Mouse (Mus musculus): ENCODE data around the gene Maob.

Gene Maob

GRCm38 (mm10) chrX:16817261-16817769 is at the start of gene Maob:
TSS of gene Maob (minus strand) at chrX:16817366.
- Histone ChIP-seq H3K4me1 (replicated peaks; ENCODE audit: low read depth, low read length) (no peaks in the 10 kb centered on the region), H3K27me3 (ENCODE audit: insufficient read depth, low read length) (no peaks in the 10 kb centered on the region), H3K4me3 (replicated peaks; ENCODE audit: low read length) (no peak within 1 kb of the TSS), H3K9me3 (ENCODE audit: low read length) (no peaks in the 10 kb centered on the region), H3K36me3 (ENCODE audit: insufficient read depth, low read length) (no peaks in the 10 kb centered on the region)
- TF ChIP-seq CTCF (conservative IDR thresholded peaks at IDR 0.05; ENCODE audit: low read length): no peak
- TF ChIP-seq NANOG (IDR thresholded peaks at IDR 0.05; ENCODE audit: borderline replicate concordance, low read length): no peak
- TF ChIP-seq POU5F1 (IDR thresholded peaks at IDR 0.05; ENCODE audit: borderline replicate concordance, low read length): no peak

- no peaks in the 10 kb centered on the region for H3K27me3 ChIP-seq (ENCODE audit: insufficient read depth, low read length)
- peak; percentile 25 for TF ChIP-seq CTCF (conservative IDR thresholded peaks at IDR 0.05; ENCODE audit: low read length)
- TF ChIP-seq NANOG (IDR thresholded peaks at IDR 0.05; ENCODE audit: borderline replicate concordance, low read length): no peak
- TF ChIP-seq POU5F1 (IDR thresholded peaks at IDR 0.05; ENCODE audit: borderline replicate concordance, low read length): no peak
- no peaks in the 10 kb centered on the region for H3K36me3 ChIP-seq (ENCODE audit: insufficient read depth, low read length)
- H3K9me3 ChIP-seq (ENCODE audit: low read length): no peaks in the 10 kb centered on the region
- no peak overlapping the region for H3K4me3 ChIP-seq (replicated peaks; ENCODE audit: low read length)
- H3K4me1 ChIP-seq (replicated peaks; ENCODE audit: low read depth, low read length): no peaks in the 10 kb centered on the region
These were observed 43.1 kb upstream of the Maob start for GRCm38 (mm10) chrX:16860244-16860643.

- Histone ChIP-seq H3K4me1 (replicated peaks; ENCODE audit: low read depth, low read length) (no peaks in the 10 kb centered on the region), H3K9me3 (ENCODE audit: low read length) (no peaks in the 10 kb centered on the region)
These were observed 28.9 kb upstream of the Maob start for GRCm38 (mm10) chrX:16846034-16846433.

GRCm38 (mm10) chrX:16841443-16841842 is 24.3 kb upstream of the Maob start:
- Histone ChIP-seq H3K4me3 (replicated peaks; ENCODE audit: low read length) (no peak overlapping the region), H3K27me3 (ENCODE audit: insufficient read depth, low read length) (no peaks in the 10 kb centered on the region), H3K36me3 (ENCODE audit: insufficient read depth, low read length) (no peaks in the 10 kb centered on the region), H3K9me3 (ENCODE audit: low read length) (no peaks in the 10 kb centered on the region), H3K4me1 (replicated peaks; ENCODE audit: low read depth, low read length) (no peaks in the 10 kb centered on the region)
- TF ChIP-seq NANOG (IDR thresholded peaks at IDR 0.05; ENCODE audit: borderline replicate concordance, low read length) (no peak), POU5F1 (IDR thresholded peaks at IDR 0.05; ENCODE audit: borderline replicate concordance, low read length) (no peak), CTCF (conservative IDR thresholded peaks at IDR 0.05; ENCODE audit: low read length) (no peak)

More at GRCm38 (mm10) chrX:16846034-16846433, 28.9 kb upstream of the Maob start:
- Histone ChIP-seq H3K27me3 (ENCODE audit: insufficient read depth, low read length) (no peaks in the 10 kb centered on the region), H3K36me3 (ENCODE audit: insufficient read depth, low read length) (no peaks in the 10 kb centered on the region), H3K4me3 (replicated peaks; ENCODE audit: low read length) (no peak overlapping the region)
- TF ChIP-seq NANOG (IDR thresholded peaks at IDR 0.05; ENCODE audit: borderline replicate concordance, low read length): no peak
- no peak for TF ChIP-seq POU5F1 (IDR thresholded peaks at IDR 0.05; ENCODE audit: borderline replicate concordance, low read length)
- no peak for TF ChIP-seq CTCF (conservative IDR thresholded peaks at IDR 0.05; ENCODE audit: low read length)

- TF ChIP-seq CTCF (conservative IDR thresholded peaks at IDR 0.05; ENCODE audit: low read length): no peak
- TF ChIP-seq NANOG (IDR thresholded peaks at IDR 0.05; ENCODE audit: borderline replicate concordance, low read length): no peak
- no peak for TF ChIP-seq POU5F1 (IDR thresholded peaks at IDR 0.05; ENCODE audit: borderline replicate concordance, low read length)
- no peak overlapping the region for H3K4me3 ChIP-seq (replicated peaks; ENCODE audit: low read length)
- no peaks in the 10 kb centered on the region for H3K36me3 ChIP-seq (ENCODE audit: insufficient read depth, low read length)
- H3K9me3 ChIP-seq (ENCODE audit: low read length): no peaks in the 10 kb centered on the region
- H3K4me1 ChIP-seq (replicated peaks; ENCODE audit: low read depth, low read length): no peaks in the 10 kb centered on the region
- no peaks in the 10 kb centered on the region for H3K27me3 ChIP-seq (ENCODE audit: insufficient read depth, low read length)
These were observed 20.1 kb upstream of the Maob start for GRCm38 (mm10) chrX:16837293-16837692.

- H3K36me3 ChIP-seq (ENCODE audit: insufficient read depth, low read length): no peaks in the 10 kb centered on the region
- H3K9me3 ChIP-seq (ENCODE audit: low read length): no peaks in the 10 kb centered on the region
- H3K4me3 ChIP-seq (replicated peaks; ENCODE audit: low read length): no peak overlapping the region
- H3K27me3 ChIP-seq (ENCODE audit: insufficient read depth, low read length): no peaks in the 10 kb centered on the region
- no peak for TF ChIP-seq NANOG (IDR thresholded peaks at IDR 0.05; ENCODE audit: borderline replicate concordance, low read length)
- TF ChIP-seq POU5F1 (IDR thresholded peaks at IDR 0.05; ENCODE audit: borderline replicate concordance, low read length): no peak
- no peak for TF ChIP-seq CTCF (conservative IDR thresholded peaks at IDR 0.05; ENCODE audit: low read length)
- H3K4me1 ChIP-seq (replicated peaks; ENCODE audit: low read depth, low read length): no peaks in the 10 kb centered on the region
These were observed 19.4 kb upstream of the Maob start for GRCm38 (mm10) chrX:16836488-16837082.

GRCm38 (mm10) chrX:16826028-16826427 is 8.9 kb upstream of the Maob start:
- no peaks in the 10 kb centered on the region for H3K9me3 ChIP-seq (ENCODE audit: low read length)
- H3K36me3 ChIP-seq (ENCODE audit: insufficient read depth, low read length): no peaks in the 10 kb centered on the region
- TF ChIP-seq NANOG (IDR thresholded peaks at IDR 0.05; ENCODE audit: borderline replicate concordance, low read length): no peak
- TF ChIP-seq POU5F1 (IDR thresholded peaks at IDR 0.05; ENCODE audit: borderline replicate concordance, low read length): no peak
- TF ChIP-seq CTCF (conservative IDR thresholded peaks at IDR 0.05; ENCODE audit: low read length): no peak
- H3K4me3 ChIP-seq (replicated peaks; ENCODE audit: low read length): no peak overlapping the region
- H3K4me1 ChIP-seq (replicated peaks; ENCODE audit: low read depth, low read length): no peaks in the 10 kb centered on the region
- H3K27me3 ChIP-seq (ENCODE audit: insufficient read depth, low read length): no peaks in the 10 kb centered on the region

- no peak overlapping the region for H3K4me3 ChIP-seq (replicated peaks; ENCODE audit: low read length)
- H3K27me3 ChIP-seq (ENCODE audit: insufficient read depth, low read length): no peaks in the 10 kb centered on the region
- H3K36me3 ChIP-seq (ENCODE audit: insufficient read depth, low read length): no peaks in the 10 kb centered on the region
- no peaks in the 10 kb centered on the region for H3K9me3 ChIP-seq (ENCODE audit: low read length)
- no peak for TF ChIP-seq CTCF (conservative IDR thresholded peaks at IDR 0.05; ENCODE audit: low read length)
- no peak for TF ChIP-seq POU5F1 (IDR thresholded peaks at IDR 0.05; ENCODE audit: borderline replicate concordance, low read length)
- no peak for TF ChIP-seq NANOG (IDR thresholded peaks at IDR 0.05; ENCODE audit: borderline replicate concordance, low read length)
- H3K4me1 ChIP-seq (replicated peaks; ENCODE audit: low read depth, low read length): no peaks in the 10 kb centered on the region
These were observed 1.2 kb downstream of the Maob start for GRCm38 (mm10) chrX:16815965-16816364.

GRCm38 (mm10) chrX:16812080-16812479 is 5.1 kb downstream of the Maob start:
- Histone ChIP-seq H3K4me1 (replicated peaks; ENCODE audit: low read depth, low read length) (no peaks in the 10 kb centered on the region), H3K9me3 (ENCODE audit: low read length) (no peaks in the 10 kb centered on the region), H3K36me3 (ENCODE audit: insufficient read depth, low read length) (no peaks in the 10 kb centered on the region), H3K4me3 (replicated peaks; ENCODE audit: low read length) (no peak overlapping the region), H3K27me3 (ENCODE audit: insufficient read depth, low read length) (no peaks in the 10 kb centered on the region)
- TF ChIP-seq CTCF (conservative IDR thresholded peaks at IDR 0.05; ENCODE audit: low read length): no peak
- TF ChIP-seq NANOG (IDR thresholded peaks at IDR 0.05; ENCODE audit: borderline replicate concordance, low read length): no peak
- TF ChIP-seq POU5F1 (IDR thresholded peaks at IDR 0.05; ENCODE audit: borderline replicate concordance, low read length): no peak

Measured in E14TG2a.4 (cell line).